Mouse (Mus musculus) left cerebral cortex, postnatal 4 days (tissue): ENCODE results near the gene Zfp174. TPM values are rescaled to one million over a fixed set of nuclear protein-coding genes. Genes with fewer than 3 reads are reported as not detected.

Experiments used
- DNase-seq: peaks from one replicate; pipeline ENCODE4 v3.0.0-alpha.2; 2022
- intact Hi-C: fragments of 180-260 bp; cut with DNase I; formaldehyde crosslinking; loops from one replicate; pipeline ENCODE4 v1.15.1; 2025
- total RNA-seq, 2 experiments: library from RNA; stranded (reverse); gene quantifications; 2 replicates each; pipeline ENCODE4 v1.2.3; 2021

Zfp174 gene
- total RNA-seq, 2 experiments from 2014 or later, result 5.9 to 6.1 TPM

- intact Hi-C loops, result no loop called here
- DNase-seq, result no peak
Observed at GRCm38 (mm10) chr16:3876346-3876745, 29.3 kb downstream of the Zfp174 start.

GRCm38 (mm10) chr16:3884201-3885064 lies 37.4 kb downstream of the Zfp174 start, which contains the start of the genes Zfp597 and Gm20695:
Gene Zfp597, minus strand, starts transcription at chr16:3884561.
Gene Gm20695, plus strand, starts transcription at chr16:3884648.
- DNase-seq, result peak; percentile 95
- intact Hi-C loops, result no loop called here

- intact Hi-C loops, result no loop called here
- no peak for DNase-seq
Observed at GRCm38 (mm10) chr16:3885065-3885670, 38.1 kb downstream of the Zfp174 start.

- intact Hi-C loops, result no loop called here
- no peak for DNase-seq
Observed at GRCm38 (mm10) chr16:3891621-3892295, 44.7 kb downstream of the Zfp174 start.

- intact Hi-C loops, result no loop called here
- DNase-seq, result no peak
Observed at GRCm38 (mm10) chr16:3893739-3894138, 46.7 kb downstream of the Zfp174 start.

GRCm38 (mm10) chr16:3895173-3895792 lies 48.2 kb downstream of the Zfp174 start:
- intact Hi-C loops, result no loop called here
- DNase-seq, result no peak

GRCm38 (mm10) chr16:3896046-3896445 lies 49.0 kb downstream of the Zfp174 start:
- intact Hi-C loops, result no loop called here
- no peak for DNase-seq

GRCm38 (mm10) chr16:3896553-3896952 lies 49.5 kb downstream of the Zfp174 start:
- no peak for DNase-seq
- intact Hi-C loops, result no loop called here

GRCm38 (mm10) chr16:3907471-3907870 lies 60.4 kb downstream of the Zfp174 start:
- intact Hi-C loops, result no loop called here
- DNase-seq, result no peak

Other genes starting within 250 kb of the Zfp174 start
- not detected for gene Mefv, start 129.2 kb upstream of the Zfp174 start, total RNA-seq
- gene Zfp263, start 103.2 kb upstream of the Zfp174 start, total RNA-seq, result 10 to 100 TPM; 24.9 to 26.9 TPM
- gene Olfr15, start 16.4 kb upstream of the Zfp174 start, total RNA-seq, result not detected
- gene Naa60, start 25.1 kb downstream of the Zfp174 start, total RNA-seq, result 10 to 100 TPM; 97.5 to 98.2 TPM
- gene Zfp597, start 37.3 kb downstream of the Zfp174 start, total RNA-seq, result 10 to 100 TPM; 32.6 to 34.9 TPM
- gene Gm20695, start 37.4 kb downstream of the Zfp174 start, total RNA-seq, result 1 to 10 TPM in 1 of 2 experiments, under 1 TPM in 1; 0.64 to 1.3 TPM
- 1 to 10 TPM; 7.0 to 9.4 TPM for gene 1700037C18Rik, start 61.4 kb downstream of the Zfp174 start, total RNA-seq
- 10 to 100 TPM; 34.9 to 41.9 TPM for gene Cluap1, start 61.5 kb downstream of the Zfp174 start, total RNA-seq
- 1 to 10 TPM; 2.6 to 2.9 TPM for gene Nlrc3, start 129.4 kb downstream of the Zfp174 start, total RNA-seq
- gene Slx4, start 156.5 kb downstream of the Zfp174 start, total RNA-seq, result 10 to 100 TPM; 78.6 to 91.6 TPM
- not detected for gene Dnase1, start 189.7 kb downstream of the Zfp174 start, total RNA-seq
- 10 to 100 TPM; 57.3 to 63.1 TPM for gene Trap1, start 230.6 kb downstream of the Zfp174 start, total RNA-seq